Mouse (Mus musculus): Measurements from ENCODE around the gene Nfkb2.
A peak's percentile ranks its signal among the peaks of the same experiment; 100 is the strongest.

Gene Nfkb2

GRCm38 (mm10) chr19:46308706-46309435, 4.8 kb downstream of the Nfkb2 start:
- peak; percentile 37 to 80 for DNase-seq (ENCODE audit: low spot score in 2 of 2)

GRCm38 (mm10) chr19:46309651-46310305, 5.7 kb downstream of the Nfkb2 start:
- peak; percentile 3 to 14 for DNase-seq (ENCODE audit: low spot score in 2 of 2)

- DNase-seq (ENCODE audit: low spot score in 2 of 2) = no peak
Measured at GRCm38 (mm10) chr19:46310312-46310865, 6.3 kb downstream of the Nfkb2 start.

- DNase-seq (ENCODE audit: low spot score in 2 of 2) = no peak
Measured at GRCm38 (mm10) chr19:46311341-46311740, 7.2 kb downstream of the Nfkb2 start.

- DNase-seq (ENCODE audit: low spot score in 2 of 2) = peak in 1 of 2 experiments; percentile 3
Measured at GRCm38 (mm10) chr19:46312566-46312965, 8.4 kb downstream of the Nfkb2 start.

GRCm38 (mm10) chr19:46313116-46313515, 9.0 kb downstream of the Nfkb2 start:
- no peak for DNase-seq (ENCODE audit: low spot score in 2 of 2)

- no peak for DNase-seq (ENCODE audit: low spot score in 2 of 2)
Measured at GRCm38 (mm10) chr19:46313591-46313990, 9.5 kb downstream of the Nfkb2 start.

GRCm38 (mm10) chr19:46314151-46314601, 10.1 kb downstream of the Nfkb2 start:
- DNase-seq (ENCODE audit: low spot score in 2 of 2) = peak in 1 of 2 experiments; percentile 5

- DNase-seq (ENCODE audit: low spot score in 2 of 2) = peak in 1 of 2 experiments; percentile 31
Measured at GRCm38 (mm10) chr19:46314872-46315742, 11.0 kb downstream of the Nfkb2 start.

- DNase-seq (ENCODE audit: low spot score in 2 of 2) = peak; percentile 10 to 33
Measured at GRCm38 (mm10) chr19:46315752-46316610, 11.9 kb downstream of the Nfkb2 start.

GRCm38 (mm10) chr19:46316846-46317545, 12.9 kb downstream of the Nfkb2 start:
- DNase-seq (ENCODE audit: low spot score in 2 of 2) = peak; percentile 63 to 87

GRCm38 (mm10) chr19:46317546-46317885, 13.4 kb downstream of the Nfkb2 start:
- DNase-seq (ENCODE audit: low spot score in 2 of 2) = no peak

GRCm38 (mm10) chr19:46318031-46318471, 13.9 kb downstream of the Nfkb2 start:
- peak; percentile 3 to 55 for DNase-seq (ENCODE audit: low spot score in 2 of 2)

GRCm38 (mm10) chr19:46318586-46319378, 14.7 kb downstream of the Nfkb2 start:
- peak; percentile 87 to 94 for DNase-seq (ENCODE audit: low spot score in 2 of 2)

- no peak for DNase-seq (ENCODE audit: low spot score in 2 of 2)
Measured at GRCm38 (mm10) chr19:46320076-46320785, 16.1 kb downstream of the Nfkb2 start.

- DNase-seq (ENCODE audit: low spot score in 2 of 2) = no peak
Measured at GRCm38 (mm10) chr19:46321101-46321943, 17.2 kb downstream of the Nfkb2 start.

GRCm38 (mm10) chr19:46322144-46322995, 18.2 kb downstream of the Nfkb2 start:
- no peak for DNase-seq (ENCODE audit: low spot score in 2 of 2)
